Mouse (Mus musculus): ENCODE results near the gene Frmd4a.

- TF ChIP-seq CTCF (IDR thresholded peaks at IDR 0.05; ENCODE audit: extremely low read depth, insufficient read length, insufficient replicate concordance, low read depth, low read length) (no peak), POLR2A (IDR thresholded peaks at IDR 0.05; ENCODE audit: low read depth, low read length) (no peak)
These were observed 11.7 kb downstream of the Frmd4a start for GRCm38 (mm10) chr2:4029031-4029747.
